Mouse (Mus musculus) kidney, postnatal 14 days (tissue): Measurements from ENCODE around the gene Ifnar2.
A peak's percentile ranks its signal among the peaks of the same experiment; 100 is the strongest.
"Not testable (repeated sequence)": the region's sequence is repeated elsewhere in the genome, so short reads cannot be mapped to it uniquely, and the experiment has no call there.

Source experiments
- DNase-seq: peaks from one replicate; pipeline ENCODE4 v3.0.0; 2022; ENCODE audit warnings: mixed read lengths

Gene Ifnar2

GRCm38 (mm10) chr16:91432720-91433328 is 60.2 kb downstream of the Ifnar2 start:
- no peak for DNase-seq

- DNase-seq, result no peak
Observed at GRCm38 (mm10) chr16:91433329-91433933, 60.8 kb downstream of the Ifnar2 start.

GRCm38 (mm10) chr16:91434119-91434518 is 61.5 kb downstream of the Ifnar2 start:
- DNase-seq, result no peak

GRCm38 (mm10) chr16:91438081-91438480 is 65.5 kb downstream of the Ifnar2 start:
- no peak for DNase-seq

- not testable (repeated sequence) for DNase-seq
Observed at GRCm38 (mm10) chr16:91438599-91438998, 66.0 kb downstream of the Ifnar2 start.

- peak; percentile 78 for DNase-seq
Observed at GRCm38 (mm10) chr16:91441366-91441765, 68.8 kb downstream of the Ifnar2 start.

- no peak for DNase-seq
Observed at GRCm38 (mm10) chr16:91441811-91442240, 69.2 kb downstream of the Ifnar2 start.

- no peak for DNase-seq
Observed at GRCm38 (mm10) chr16:91442446-91442845, 69.9 kb downstream of the Ifnar2 start.

GRCm38 (mm10) chr16:91443211-91443611 is 70.6 kb downstream of the Ifnar2 start:
- DNase-seq, result no peak

GRCm38 (mm10) chr16:91444847-91445246 is 72.3 kb downstream of the Ifnar2 start:
- DNase-seq, result no peak

- no peak for DNase-seq
Observed at GRCm38 (mm10) chr16:91445566-91445965, 73.0 kb downstream of the Ifnar2 start.

- no peak for DNase-seq
Observed at GRCm38 (mm10) chr16:91446778-91447511, 74.4 kb downstream of the Ifnar2 start.

GRCm38 (mm10) chr16:91447512-91447900 is 74.9 kb downstream of the Ifnar2 start:
- DNase-seq, result peak; percentile 68

- no peak for DNase-seq
Observed at GRCm38 (mm10) chr16:91448088-91448487, 75.5 kb downstream of the Ifnar2 start.

- no peak for DNase-seq
Observed at GRCm38 (mm10) chr16:91448895-91449294, 76.3 kb downstream of the Ifnar2 start.

- DNase-seq, result no peak
Observed at GRCm38 (mm10) chr16:91450137-91451064, 77.8 kb downstream of the Ifnar2 start.

GRCm38 (mm10) chr16:91451949-91452348 is 79.4 kb downstream of the Ifnar2 start:
- no peak for DNase-seq

GRCm38 (mm10) chr16:91452363-91452896 is 79.8 kb downstream of the Ifnar2 start:
- DNase-seq, result peak; percentile 34
